Mouse (Mus musculus) lung, embryonic 14.5 days (tissue): ENCODE measurements around the gene Adarb2. TPM values are rescaled to one million over a fixed set of nuclear protein-coding genes. Genes with fewer than 3 reads are reported as not detected.

Source experiments
- ATAC-seq: fragments of 200-750 bp; cut with Nextera tagmentation; 2 replicates; pipeline ENCODE4 v1.8.0; 2017; ENCODE audit warnings: mild to moderate bottlenecking, moderate TSS enrichment, moderate library complexity; ENCODE audit not compliant: insufficient read depth
- DNase-seq: peaks from one replicate; pipeline ENCODE4 v3.0.0-alpha.2; 2015
- H3K27ac ChIP-seq: fragments of 300-500 bp; sonication (generic); 2 replicates; pipeline ENCODE4 v1.5.1; 2014; ENCODE audit warnings: low read depth, mild to moderate bottlenecking, moderate library complexity
- H3K27me3 ChIP-seq: fragments of 300-500 bp; sonication (generic); 2 replicates; pipeline ENCODE4 v1.6.1; 2014; ENCODE audit warnings: low read length, control low read depth; ENCODE audit not compliant: insufficient read depth
- H3K36me3 ChIP-seq: fragments of 300-500 bp; sonication (generic); 2 replicates; pipeline ENCODE4 v1.6.1; 2014; ENCODE audit warnings: control low read depth; ENCODE audit not compliant: insufficient read depth
- H3K4me1 ChIP-seq: fragments of 300-500 bp; sonication (generic); 2 replicates; pipeline ENCODE4 v1.6.1; 2014; ENCODE audit warnings: antibody characterized with exemption, control low read depth; ENCODE audit not compliant: insufficient read depth
- H3K4me2 ChIP-seq: fragments of 300-500 bp; sonication (generic); 2 replicates; pipeline ENCODE4 v1.6.1; 2014; ENCODE audit warnings: mild to moderate bottlenecking
- H3K4me3 ChIP-seq: fragments of 300-500 bp; sonication (generic); 2 replicates; pipeline ENCODE4 v1.5.1; 2014; ENCODE audit warnings: low read depth, low read length
- H3K9ac ChIP-seq: fragments of 300-500 bp; sonication (generic); 2 replicates; pipeline ENCODE4 v1.6.1; 2014
- H3K9me3 ChIP-seq: fragments of 300-500 bp; sonication (generic); 2 replicates; pipeline ENCODE4 v1.6.1; 2016; ENCODE audit warnings: low read depth, low read length, control low read depth
- CTCF ChIP-seq: IDR thresholded peaks from 2 replicates; pipeline ENCODE4 v1.5.1; 2016; ENCODE audit warnings: antibody characterized with exemption, low read depth
- WGBS: fragments of 180-500 bp; shearing (Covaris S2); extraction: QIAGEN DNeasy Blood & Tissue Kit; methylation state at CpG from one replicate; pipeline ENCODE4 v1.1.7; 2014; 5-methylcytosine and 5-hydroxymethylcytosine counted together
- polyA plus RNA-seq: library from polyadenylated mRNA; unstranded; fragments of >200 nt; fragmentation: Nextera tagmentation; extraction: Ambion mirVana; gene quantifications from 2 replicates; pipeline ENCODE4 v1.2.1, GENCODE M21; 2014

Gene Adarb2
- polyA plus RNA-seq, 1 experiment from 2014 or later = 0.24 TPM

DNA sequence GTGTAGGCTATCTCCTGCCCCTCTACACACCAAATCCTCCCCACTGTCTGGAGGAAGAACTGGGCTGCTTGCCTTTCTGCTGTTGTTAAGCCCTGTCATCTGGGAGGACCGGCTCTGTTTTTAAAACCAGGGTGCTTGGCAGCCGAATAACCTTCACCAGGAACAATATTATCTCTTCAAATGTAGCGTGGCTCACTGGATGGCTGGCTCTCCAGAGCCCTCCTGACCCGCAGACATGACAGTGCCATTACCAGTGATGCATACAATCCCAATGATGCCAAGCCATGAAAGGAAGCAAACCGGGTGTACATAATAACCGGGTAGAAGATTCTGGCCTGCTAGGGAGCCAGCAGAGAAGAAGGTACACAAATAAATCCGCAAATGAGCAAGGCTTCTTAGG, 360.5 kb downstream of the Adarb2 start:
- DNase-seq (no peak), ATAC-seq (no peak)
- H3K4me3 ChIP-seq = no peak overlapping the region
- H3K9ac ChIP-seq = no peak overlapping the region
- no peak overlapping the region for H3K27ac ChIP-seq
- no peak for TF ChIP-seq CTCF
- 72% methylated on average over 7 of the region's 7 CpGs for WGBS
- H3K27me3 ChIP-seq = no peaks in the 10 kb centered on the region
- H3K4me1 ChIP-seq = no peaks in the 10 kb centered on the region
- H3K9me3 ChIP-seq = no peaks in the 10 kb centered on the region
- H3K36me3 ChIP-seq = no peaks in the 10 kb centered on the region
- no peak overlapping the region for H3K4me2 ChIP-seq

DNA sequence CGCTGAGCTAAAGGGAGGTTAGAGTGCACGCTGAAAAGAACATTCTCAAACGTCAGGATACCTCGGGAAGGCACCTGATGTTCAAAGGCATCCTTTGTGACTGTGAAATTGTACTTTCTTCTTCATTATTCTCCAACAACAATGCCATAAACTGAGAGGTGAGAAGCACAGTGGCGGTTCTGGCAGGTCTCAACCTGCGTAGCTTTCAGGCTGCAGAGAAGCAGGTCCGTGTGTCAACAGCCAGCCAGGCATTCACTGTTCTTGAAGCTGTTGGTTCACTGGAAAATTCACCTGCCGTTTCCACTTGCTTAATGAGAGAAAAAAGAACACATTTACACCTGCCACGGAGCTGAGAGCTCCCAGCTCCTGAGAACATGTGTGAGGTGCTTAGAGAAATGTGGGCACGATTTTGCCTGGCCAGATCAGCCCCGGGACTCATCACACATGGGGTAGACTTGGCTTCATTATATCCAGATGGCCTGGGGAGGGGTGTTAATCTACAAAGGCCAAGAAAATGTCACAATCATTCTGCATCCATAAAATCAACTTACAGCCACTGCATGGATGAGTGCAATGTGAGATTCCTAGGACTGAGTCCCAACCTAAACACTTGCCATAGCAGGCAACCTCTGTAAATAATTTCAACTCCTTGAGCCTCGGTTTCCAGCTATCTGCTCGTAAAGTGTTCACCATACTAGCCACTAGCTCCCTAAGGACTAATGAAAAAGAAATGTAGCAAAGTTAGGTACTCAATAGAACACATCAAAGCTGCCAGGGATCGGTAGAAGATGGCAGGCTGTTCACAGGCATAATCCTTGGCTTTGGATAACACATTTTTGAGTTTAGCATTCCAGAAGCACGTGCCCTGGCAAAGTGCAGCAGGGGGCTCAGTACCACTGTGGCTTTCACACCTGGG, 364.7 kb downstream of the Adarb2 start:
- DNase-seq (peak; percentile 7), ATAC-seq (no peak)
- no peak for TF ChIP-seq CTCF
- no peak overlapping the region for H3K4me2 ChIP-seq
- H3K4me1 ChIP-seq = no peaks in the 10 kb centered on the region
- 66% methylated on average over 15 of the region's 15 CpGs for WGBS
- no peaks in the 10 kb centered on the region for H3K36me3 ChIP-seq
- no peaks in the 10 kb centered on the region for H3K27me3 ChIP-seq
- no peak overlapping the region for H3K9ac ChIP-seq
- no peak overlapping the region for H3K4me3 ChIP-seq
- H3K27ac ChIP-seq = no peak overlapping the region
- H3K9me3 ChIP-seq = no peaks in the 10 kb centered on the region

DNA sequence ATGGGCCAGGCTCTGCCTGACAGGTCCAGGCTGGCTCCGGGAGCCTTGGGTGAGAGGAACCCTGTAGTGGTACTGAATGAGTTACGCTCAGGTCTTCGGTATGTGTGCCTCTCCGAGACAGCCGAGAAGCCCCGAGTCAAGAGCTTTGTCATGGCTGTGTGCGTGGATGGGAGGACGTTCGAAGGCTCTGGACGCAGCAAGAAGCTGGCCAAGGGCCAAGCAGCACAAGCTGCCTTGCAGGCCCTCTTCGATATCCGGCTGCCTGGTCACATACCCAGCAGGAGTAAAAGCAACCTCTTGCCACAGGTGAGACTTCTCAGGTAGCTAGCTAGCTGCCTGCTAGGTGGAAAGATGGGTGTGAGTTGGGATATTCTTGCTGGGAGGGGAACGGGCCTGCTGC, 367.6 kb downstream of the Adarb2 start:
- H3K27me3 ChIP-seq = no peaks in the 10 kb centered on the region

DNA sequence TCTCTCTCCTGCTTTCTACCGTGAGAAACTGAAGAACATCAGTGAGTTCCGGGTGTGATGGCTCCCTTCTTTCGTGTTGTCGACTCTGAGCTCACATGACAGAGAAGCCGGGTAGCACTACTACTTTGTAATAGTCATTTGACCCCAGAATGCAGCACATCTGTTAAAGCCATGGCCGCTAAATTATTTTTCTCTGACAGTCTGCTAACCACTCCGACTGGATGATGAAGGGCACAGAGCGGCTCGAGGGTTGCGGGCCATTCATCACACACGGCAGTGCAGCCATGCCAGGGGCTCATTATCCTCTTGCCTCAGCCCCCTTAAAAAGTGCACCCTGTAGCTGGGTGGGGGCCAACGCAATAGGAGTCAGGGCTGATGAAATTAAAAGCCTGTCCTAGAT, 371.2 kb downstream of the Adarb2 start:
- DNase-seq (no peak), ATAC-seq (no peak)
- no peaks in the 10 kb centered on the region for H3K4me1 ChIP-seq
- no peak overlapping the region for H3K27ac ChIP-seq
- no peak overlapping the region for H3K4me3 ChIP-seq
- H3K4me2 ChIP-seq = no peak overlapping the region
- H3K27me3 ChIP-seq = no peaks in the 10 kb centered on the region
- H3K36me3 ChIP-seq = no peaks in the 10 kb centered on the region
- no peak overlapping the region for H3K9ac ChIP-seq
- TF ChIP-seq CTCF = no peak
- H3K9me3 ChIP-seq = no peaks in the 10 kb centered on the region
- 64% methylated on average over 12 of the region's 12 CpGs for WGBS

More for the DNA sequence above, 367.6 kb downstream of the Adarb2 start:
- Histone ChIP-seq H3K9me3 (no peaks in the 10 kb centered on the region), H3K4me2 (no peak overlapping the region), H3K36me3 (no peaks in the 10 kb centered on the region), H3K4me3 (no peak overlapping the region), H3K9ac (no peak overlapping the region), H3K4me1 (no peaks in the 10 kb centered on the region), H3K27ac (no peak overlapping the region)
- TF ChIP-seq CTCF = no peak
- 57% methylated on average over 13 of the region's 13 CpGs for WGBS
- peak; percentile 51 for DNase-seq
- peak; percentile 60; the same call in 1 of the 2 replicates for ATAC-seq

DNA sequence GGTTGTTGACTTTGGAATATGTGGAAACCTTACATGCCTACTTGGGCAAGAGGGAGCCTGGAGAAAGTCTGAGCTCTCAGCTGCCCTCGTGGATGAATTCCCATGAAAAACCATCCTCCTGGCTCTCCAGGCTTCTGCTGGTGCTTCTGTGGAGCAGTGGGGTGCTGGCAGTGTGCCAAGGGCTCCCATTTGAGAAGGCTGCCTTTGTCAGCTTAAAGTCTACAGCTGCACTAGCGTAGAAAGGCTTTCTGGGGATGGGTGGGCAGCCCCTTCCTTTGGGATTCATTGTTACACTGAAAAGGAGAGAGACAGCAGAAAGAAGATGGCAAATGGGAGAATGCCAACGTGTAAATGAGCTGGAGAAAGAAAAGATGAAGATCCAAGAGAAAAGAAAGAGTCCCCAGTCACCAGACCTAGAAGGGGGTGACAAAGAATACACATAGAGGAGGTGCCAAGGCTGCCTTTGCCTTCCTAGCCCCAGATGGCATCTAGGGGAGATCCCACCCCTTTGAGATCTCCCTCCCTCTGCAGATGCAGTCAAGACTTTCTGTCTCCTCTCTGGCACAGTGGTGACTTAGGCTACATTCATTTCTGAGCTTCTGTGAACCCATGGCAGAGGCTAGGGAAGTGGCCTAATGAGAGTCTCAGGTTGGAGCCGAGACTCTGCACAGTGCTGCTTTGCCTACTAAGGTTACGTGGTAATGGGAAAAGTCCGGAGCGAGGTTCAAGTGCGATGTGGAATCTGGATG, 381.8 kb downstream of the Adarb2 start:
- Histone ChIP-seq H3K4me3 (no peak overlapping the region), H3K9me3 (no peaks in the 10 kb centered on the region), H3K27me3 (no peaks in the 10 kb centered on the region), H3K4me1 (no peaks in the 10 kb centered on the region), H3K36me3 (no peaks in the 10 kb centered on the region), H3K9ac (no peak overlapping the region), H3K27ac (no peak overlapping the region), H3K4me2 (no peak overlapping the region)
- 65% methylated on average over 8 of the region's 8 CpGs for WGBS
- no peak for TF ChIP-seq CTCF
- ATAC-seq (no peak), DNase-seq (peak; percentile 28)

DNA sequence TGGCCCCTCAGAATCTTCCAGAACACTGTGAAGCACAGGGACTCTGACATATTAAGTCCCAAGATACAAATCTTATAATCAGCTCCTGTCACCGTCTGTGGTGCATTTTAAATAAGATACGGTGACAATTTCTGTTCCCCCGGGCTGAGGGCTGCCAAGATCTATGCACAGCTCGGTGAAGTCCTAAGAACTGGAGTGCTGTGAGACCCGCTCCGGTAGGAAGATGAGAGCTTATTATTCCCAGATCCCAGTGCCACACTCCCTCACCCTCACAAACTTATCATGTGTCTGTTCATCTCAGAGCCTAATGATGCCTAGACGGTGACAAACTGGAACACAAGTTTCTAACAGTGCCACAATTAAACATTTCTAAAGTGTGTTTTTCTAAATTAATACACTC, 384.8 kb downstream of the Adarb2 start:
- no peak overlapping the region for H3K4me2 ChIP-seq
- no peak overlapping the region for H3K27ac ChIP-seq
- H3K4me1 ChIP-seq = no peaks in the 10 kb centered on the region
- TF ChIP-seq CTCF = no peak
- H3K9me3 ChIP-seq = no peaks in the 10 kb centered on the region
- no peak overlapping the region for H3K4me3 ChIP-seq
- H3K36me3 ChIP-seq = no peaks in the 10 kb centered on the region
- ATAC-seq (no peak), DNase-seq (no peak)
- 82% methylated on average over 7 of the region's 7 CpGs for WGBS
- no peak overlapping the region for H3K9ac ChIP-seq
- no peaks in the 10 kb centered on the region for H3K27me3 ChIP-seq

DNA sequence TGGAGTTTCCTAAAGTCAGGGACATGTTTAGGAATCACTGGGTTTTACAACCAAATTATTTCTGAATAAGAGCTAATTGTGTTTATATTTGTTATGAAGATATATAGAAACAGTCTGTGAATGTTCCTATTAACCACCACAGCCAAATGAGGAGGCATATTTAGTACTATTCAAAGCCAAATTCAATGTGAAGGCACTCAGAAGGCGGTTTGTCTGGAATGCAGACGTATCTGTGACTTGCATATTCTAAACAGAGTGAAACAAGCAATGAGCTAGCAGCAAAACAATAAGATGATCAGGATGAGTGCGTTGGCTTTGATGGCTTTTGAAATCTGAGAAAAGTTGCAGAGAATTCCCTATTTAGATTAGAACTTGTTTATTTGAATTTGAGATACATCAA, 387.8 kb downstream of the Adarb2 start:
- no peaks in the 10 kb centered on the region for H3K27me3 ChIP-seq
- H3K36me3 ChIP-seq = no peaks in the 10 kb centered on the region
- no peak for ATAC-seq
- no peak overlapping the region for H3K4me3 ChIP-seq
- H3K27ac ChIP-seq = no peak overlapping the region
- no peak for DNase-seq
- no peak overlapping the region for H3K9ac ChIP-seq
- no peak for TF ChIP-seq CTCF
- H3K4me2 ChIP-seq = no peak overlapping the region
- WGBS = 56% methylated on average over 3 of the region's 3 CpGs
- H3K4me1 ChIP-seq = no peaks in the 10 kb centered on the region
- no peaks in the 10 kb centered on the region for H3K9me3 ChIP-seq
